Mouse (Mus musculus) stomach, embryonic 16.5 days (tissue): ENCODE results near the gene Cerkl. TPM values are rescaled to one million over a fixed set of nuclear protein-coding genes. Genes with fewer than 3 reads are reported as not detected.

Experiments used
- ATAC-seq: fragments of 200-750 bp; cut with Nextera tagmentation; 2 replicates; pipeline ENCODE4 v1.8.0; 2017; ENCODE audit warnings: moderate number of reproducible peaks, moderate TSS enrichment; ENCODE audit not compliant: insufficient read depth, low FRiP score
- H3K27ac ChIP-seq: fragments of 300-500 bp; sonication (generic); 2 replicates; pipeline ENCODE4 v1.5.1; 2014; ENCODE audit warnings: low read length
- H3K27me3 ChIP-seq: fragments of 300-500 bp; sonication (generic); 2 replicates; pipeline ENCODE4 v1.6.1; 2014; ENCODE audit warnings: low read length, control low read depth, mixed read lengths; ENCODE audit not compliant: control insufficient read depth, insufficient read depth
- H3K36me3 ChIP-seq: fragments of 300-500 bp; sonication (generic); 2 replicates; pipeline ENCODE4 v1.6.1; 2014; ENCODE audit warnings: low read length; ENCODE audit not compliant: control insufficient read depth, insufficient read depth
- H3K4me1 ChIP-seq: fragments of 300-500 bp; sonication (generic); 2 replicates; pipeline ENCODE4 v1.6.1; 2014; ENCODE audit warnings: low read length, control low read depth, mixed read lengths; ENCODE audit not compliant: control insufficient read depth, insufficient read depth
- H3K4me2 ChIP-seq: fragments of 300-500 bp; sonication (generic); 2 replicates; pipeline ENCODE4 v1.6.1; 2014; ENCODE audit warnings: low read depth, low read length, mixed read lengths
- H3K4me3 ChIP-seq: fragments of 300-500 bp; sonication (generic); replicated peaks from 2 replicates; pipeline ENCODE4 v1.5.1; 2014; ENCODE audit warnings: mild to moderate bottlenecking, low read length
- H3K9ac ChIP-seq: fragments of 300-500 bp; sonication (generic); 2 replicates; pipeline ENCODE4 v1.6.1; 2014; ENCODE audit warnings: low read length
- H3K9me3 ChIP-seq: fragments of 300-500 bp; sonication (generic); replicated peaks from 2 replicates; pipeline ENCODE4 v1.6.1; 2016; ENCODE audit warnings: low read length, control low read depth; ENCODE audit not compliant: control insufficient read depth
- WGBS: fragments of 180-500 bp; shearing (Covaris S2); extraction: QIAGEN DNeasy Blood & Tissue Kit; methylation state at CpG from one replicate; pipeline ENCODE4 v1.1.7; 2014; 5-methylcytosine and 5-hydroxymethylcytosine counted together
- polyA plus RNA-seq: library from polyadenylated mRNA; unstranded; fragments of >200 nt; fragmentation: Nextera tagmentation; extraction: Ambion mirVana; gene quantifications from 2 replicates; pipeline ENCODE4 v1.2.1, GENCODE M21; 2015

Gene Cerkl
- polyA plus RNA-seq, 1 experiment from 2014 or later: 1.7 TPM

DNA sequence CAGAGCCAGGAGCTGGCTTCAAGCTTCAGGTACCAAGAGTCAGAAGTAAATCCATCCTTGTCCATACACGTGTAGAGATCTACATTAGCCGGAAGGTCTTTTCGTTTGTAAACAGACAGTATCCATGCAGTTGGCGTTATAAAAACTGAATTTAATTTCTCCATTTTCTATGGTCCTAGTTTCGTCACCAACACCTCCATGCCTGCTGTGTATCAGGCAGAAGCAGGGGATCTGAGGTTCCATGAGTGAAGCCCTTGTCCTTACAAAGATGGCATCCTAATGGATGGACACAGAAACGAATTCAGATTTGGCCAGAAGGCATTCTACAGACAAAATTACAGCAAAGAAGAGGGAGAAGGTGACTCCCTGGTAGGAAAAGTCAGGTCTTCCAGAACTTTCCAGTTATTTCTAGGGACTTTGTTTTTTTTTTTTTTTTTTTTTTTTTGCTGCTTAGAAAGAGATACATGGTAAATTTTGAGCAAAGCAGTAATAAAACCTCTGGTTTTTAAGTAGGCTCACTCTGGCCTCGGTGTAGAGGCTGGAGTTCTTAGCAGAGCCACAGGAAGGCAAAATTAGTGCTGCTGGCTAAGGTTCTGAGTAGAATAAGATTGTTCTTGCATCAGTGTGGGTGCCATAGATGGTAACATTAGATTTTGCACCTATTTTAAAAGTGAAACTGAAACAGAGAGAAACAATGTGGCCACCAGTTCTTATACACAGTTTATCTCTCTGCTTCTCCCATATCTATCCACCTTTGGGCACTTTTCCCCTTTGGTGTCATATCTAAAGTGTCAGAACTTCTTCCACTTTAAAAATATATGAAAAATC lies 85.0 kb downstream of the Cerkl start:
- Histone ChIP-seq H3K27me3 (no peaks in the 10 kb centered on the region), H3K4me2 (no peak overlapping the region), H3K27ac (no peak overlapping the region), H3K9ac (no peak overlapping the region), H3K4me3 (no peak overlapping the region), H3K36me3 (no peaks in the 10 kb centered on the region), H3K9me3 (no peaks in the 10 kb centered on the region), H3K4me1 (no peaks in the 10 kb centered on the region)
- 85% methylated on average over 7 of the region's 7 CpGs for WGBS
- ATAC-seq: no peak

DNA sequence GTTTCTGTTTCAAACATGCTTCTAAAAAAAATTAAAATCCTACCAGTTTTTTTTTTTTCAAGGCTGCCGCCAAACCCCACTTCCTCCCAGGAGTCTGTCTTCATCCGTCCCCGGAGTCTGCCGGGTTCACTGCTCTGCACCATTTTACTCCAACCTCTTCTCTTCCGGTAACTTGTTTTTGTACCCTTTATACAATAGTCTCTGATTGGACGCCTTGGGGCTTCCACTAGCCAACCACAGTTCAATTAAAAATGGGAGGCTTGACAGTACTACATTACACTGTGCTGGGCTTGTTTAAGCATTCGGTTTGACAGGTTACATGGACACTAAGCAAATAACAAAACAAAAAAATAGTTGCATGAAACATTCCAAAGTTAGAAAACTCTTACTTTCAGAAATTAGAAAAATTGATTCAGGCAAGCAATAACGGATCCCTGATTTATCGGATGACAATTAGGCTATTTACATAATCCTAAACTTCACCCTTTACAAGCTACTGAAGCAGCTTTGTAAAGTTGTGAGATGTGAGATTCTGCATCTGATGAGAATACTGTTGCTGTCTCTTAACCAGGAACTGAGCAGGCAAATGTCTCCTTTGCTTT lies 85.8 kb downstream of the Cerkl start:
- ATAC-seq: no peak
- no peak overlapping the region for H3K4me2 ChIP-seq
- H3K9ac ChIP-seq: no peak overlapping the region
- WGBS: 78% methylated on average over 9 of the region's 9 CpGs
- H3K4me3 ChIP-seq: no peak overlapping the region
- no peaks in the 10 kb centered on the region for H3K4me1 ChIP-seq
- H3K36me3 ChIP-seq: no peaks in the 10 kb centered on the region
- H3K27ac ChIP-seq: no peak overlapping the region
- H3K27me3 ChIP-seq: no peaks in the 10 kb centered on the region
- no peaks in the 10 kb centered on the region for H3K9me3 ChIP-seq

DNA sequence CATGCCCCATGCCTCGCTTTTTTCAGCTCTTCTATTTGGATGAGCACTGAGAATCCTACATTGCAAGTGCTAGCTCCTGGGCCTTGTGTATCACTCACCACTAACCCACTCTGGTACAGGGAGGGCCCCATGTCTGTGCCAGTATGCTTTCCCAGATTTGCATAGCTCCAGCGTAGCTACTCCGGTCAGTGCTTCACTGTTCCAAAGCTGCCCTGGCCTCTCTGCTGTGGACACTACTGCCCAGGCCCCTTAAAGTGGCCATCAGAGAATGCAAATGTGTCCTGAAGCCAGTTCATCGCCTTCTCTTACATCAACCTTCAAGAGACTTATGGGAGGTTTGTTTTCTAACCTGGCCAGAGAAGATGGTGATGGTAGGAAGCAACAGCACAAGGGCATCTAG lies 86.7 kb downstream of the Cerkl start:
- no peak overlapping the region for H3K4me2 ChIP-seq
- H3K4me1 ChIP-seq: no peaks in the 10 kb centered on the region
- no peaks in the 10 kb centered on the region for H3K36me3 ChIP-seq
- 84% methylated on average over 4 of the region's 4 CpGs for WGBS
- H3K27me3 ChIP-seq: no peaks in the 10 kb centered on the region
- H3K27ac ChIP-seq: no peak overlapping the region
- no peak for ATAC-seq
- no peak overlapping the region for H3K9ac ChIP-seq
- H3K9me3 ChIP-seq: no peaks in the 10 kb centered on the region
- H3K4me3 ChIP-seq: no peak overlapping the region

DNA sequence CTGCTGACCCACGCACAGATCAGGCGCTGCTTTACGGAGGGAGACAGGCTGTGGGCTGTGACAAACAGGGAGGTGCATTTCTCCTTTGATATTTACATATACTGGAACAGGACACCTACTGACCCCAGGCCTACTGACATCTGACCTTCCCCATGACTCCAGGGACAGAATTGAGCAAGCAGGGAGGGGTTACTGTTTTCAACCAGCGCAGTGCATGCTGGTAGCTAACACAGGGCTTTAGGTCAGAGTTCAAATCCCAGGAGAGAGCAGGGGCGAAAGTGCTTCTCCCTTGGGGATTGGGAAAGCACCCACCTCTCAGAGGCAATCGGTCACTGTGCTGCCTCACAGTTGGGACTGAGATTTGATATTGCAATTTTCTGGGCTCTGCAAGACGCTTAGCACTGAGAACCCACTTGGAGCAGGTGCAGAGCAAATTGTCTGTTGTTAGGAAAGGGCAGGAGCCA lies 87.5 kb downstream of the Cerkl start:
- Histone ChIP-seq H3K27me3 (no peaks in the 10 kb centered on the region), H3K9me3 (no peaks in the 10 kb centered on the region), H3K9ac (no peak overlapping the region), H3K4me1 (no peaks in the 10 kb centered on the region), H3K4me3 (no peak overlapping the region), H3K4me2 (no peak overlapping the region), H3K27ac (no peak overlapping the region), H3K36me3 (no peaks in the 10 kb centered on the region)
- ATAC-seq: no peak
- 71% methylated on average over 7 of the region's 7 CpGs for WGBS

DNA sequence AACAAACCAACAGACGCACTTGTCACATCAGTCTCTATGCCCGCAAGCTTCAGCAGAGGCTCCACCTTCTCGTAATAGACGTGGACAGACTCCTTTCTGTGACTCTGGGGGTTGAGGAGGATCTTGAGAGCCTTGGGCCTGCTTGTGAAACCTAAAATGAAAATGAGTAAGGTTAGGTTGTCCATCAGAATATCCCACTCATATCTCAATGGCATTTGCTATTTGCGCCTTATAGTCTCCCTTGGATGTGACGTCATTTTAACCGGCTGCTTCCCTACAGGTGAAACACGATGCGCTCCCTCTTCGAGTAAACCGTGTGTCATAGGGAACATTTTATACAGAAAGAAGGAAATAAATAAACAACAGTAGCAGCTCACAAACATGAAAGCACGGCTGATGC lies 87.9 kb downstream of the Cerkl start:
- no peak overlapping the region for H3K9ac ChIP-seq
- H3K4me2 ChIP-seq: no peak overlapping the region
- no peak for ATAC-seq
- no peaks in the 10 kb centered on the region for H3K27me3 ChIP-seq
- H3K36me3 ChIP-seq: no peaks in the 10 kb centered on the region
- H3K4me3 ChIP-seq: no peak overlapping the region
- no peaks in the 10 kb centered on the region for H3K9me3 ChIP-seq
- WGBS: 83% methylated on average over 12 of the region's 12 CpGs
- no peak overlapping the region for H3K27ac ChIP-seq
- H3K4me1 ChIP-seq: no peaks in the 10 kb centered on the region

DNA sequence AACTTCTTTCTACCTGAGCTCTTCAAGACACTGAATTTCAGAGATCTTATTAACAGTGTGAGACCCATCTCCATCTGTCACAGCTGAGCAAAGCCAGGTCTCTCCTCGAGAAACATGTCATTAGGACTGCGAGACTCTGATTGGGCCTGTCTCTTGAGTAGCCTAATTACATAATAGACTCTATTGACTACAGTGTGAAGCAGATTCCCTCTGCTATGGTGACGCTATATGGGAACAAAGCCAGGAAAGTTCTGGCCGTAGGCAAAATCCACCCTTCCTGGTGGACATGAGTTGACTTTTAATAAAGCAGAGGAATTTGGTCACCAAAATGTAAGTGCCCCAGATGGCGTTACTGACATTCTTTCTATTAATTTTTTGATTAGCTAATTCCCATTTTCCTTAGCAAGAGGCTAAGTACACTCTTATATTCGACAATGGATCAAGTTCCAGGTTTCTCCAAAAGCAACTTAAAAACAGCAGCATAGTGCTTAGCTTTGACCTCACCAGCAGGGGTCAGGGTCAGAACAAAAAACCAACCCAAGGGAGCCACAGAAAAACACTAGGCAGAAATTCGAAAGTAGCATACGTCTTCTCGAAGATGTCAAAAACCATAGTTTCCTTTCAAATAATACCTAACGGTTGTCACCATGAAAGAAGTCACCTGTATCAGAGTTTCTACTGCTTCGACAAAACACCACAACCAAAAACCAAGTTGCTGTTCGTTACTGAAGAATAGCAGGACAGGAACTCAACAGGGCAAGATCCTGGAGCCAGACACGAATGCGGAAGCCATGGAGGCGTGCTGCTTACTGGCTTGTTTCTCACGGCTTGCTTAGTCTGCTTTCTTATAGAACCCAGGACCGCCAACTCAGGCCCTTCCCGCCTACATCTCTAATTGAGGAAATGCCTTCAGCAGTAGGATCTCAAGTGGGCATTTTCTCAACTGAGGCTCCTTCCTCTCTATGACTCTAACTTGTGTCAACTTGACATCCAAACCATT lies 88.8 kb downstream of the Cerkl start:
- no peaks in the 10 kb centered on the region for H3K27me3 ChIP-seq
- no peaks in the 10 kb centered on the region for H3K9me3 ChIP-seq
- H3K9ac ChIP-seq: no peak overlapping the region
- no peak overlapping the region for H3K27ac ChIP-seq
- 73% methylated on average over 18 of the region's 18 CpGs for WGBS
- no peak overlapping the region for H3K4me3 ChIP-seq
- no peak overlapping the region for H3K4me2 ChIP-seq
- ATAC-seq: no peak
- H3K4me1 ChIP-seq: no peaks in the 10 kb centered on the region
- H3K36me3 ChIP-seq: no peaks in the 10 kb centered on the region

DNA sequence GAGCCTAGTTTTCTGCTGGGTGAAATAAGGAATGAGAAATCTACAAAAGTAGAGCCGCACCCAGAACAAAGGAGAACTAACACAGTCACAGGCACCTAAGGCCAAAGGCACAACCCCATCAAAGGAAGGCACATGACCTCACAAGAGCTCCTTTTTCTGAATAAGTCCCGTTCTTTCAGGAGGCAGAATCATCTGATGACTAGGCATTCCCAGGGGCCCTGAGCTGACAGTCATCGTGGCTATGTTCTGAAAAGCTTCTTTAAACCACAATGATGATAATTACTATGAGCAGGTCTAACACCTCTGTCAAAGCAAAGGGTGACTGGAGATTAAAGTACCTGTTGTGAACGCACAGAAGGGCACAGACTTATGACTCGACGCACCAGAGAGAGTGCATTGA lies 92.7 kb downstream of the Cerkl start:
- WGBS: 76% methylated on average over 6 of the region's 6 CpGs
- Histone ChIP-seq H3K9me3 (no peaks in the 10 kb centered on the region), H3K4me1 (no peaks in the 10 kb centered on the region), H3K4me3 (no peak overlapping the region), H3K9ac (no peak overlapping the region), H3K27ac (no peak overlapping the region), H3K27me3 (no peaks in the 10 kb centered on the region), H3K4me2 (no peak overlapping the region), H3K36me3 (no peaks in the 10 kb centered on the region)
- ATAC-seq: no peak

DNA sequence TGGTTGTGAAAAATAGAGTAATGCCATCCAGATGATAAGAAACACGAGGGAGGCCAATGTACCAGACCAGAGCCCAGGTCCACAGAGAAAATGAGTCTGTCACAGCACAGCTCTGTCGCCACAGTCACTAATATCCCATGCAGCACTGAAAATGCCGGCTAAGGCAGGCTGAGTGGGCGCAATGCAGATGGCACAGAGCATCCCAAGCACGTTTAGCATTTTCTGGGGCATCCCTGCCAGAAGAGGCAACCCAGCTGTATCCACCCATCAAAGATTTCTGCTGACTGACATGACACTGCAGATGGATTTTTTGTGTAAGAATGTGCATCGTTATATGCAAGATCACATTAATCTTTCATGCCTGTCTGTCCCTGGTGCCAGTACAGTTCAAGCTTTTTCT lies 94.6 kb downstream of the Cerkl start:
- 64% methylated on average over 6 of the region's 6 CpGs for WGBS
- H3K4me2 ChIP-seq: no peak overlapping the region
- H3K4me3 ChIP-seq: no peak overlapping the region
- H3K9ac ChIP-seq: no peak overlapping the region
- no peak overlapping the region for H3K27ac ChIP-seq
- no peak for ATAC-seq
- H3K9me3 ChIP-seq: no peaks in the 10 kb centered on the region
- H3K4me1 ChIP-seq: no peaks in the 10 kb centered on the region
- no peaks in the 10 kb centered on the region for H3K27me3 ChIP-seq
- H3K36me3 ChIP-seq: no peaks in the 10 kb centered on the region

DNA sequence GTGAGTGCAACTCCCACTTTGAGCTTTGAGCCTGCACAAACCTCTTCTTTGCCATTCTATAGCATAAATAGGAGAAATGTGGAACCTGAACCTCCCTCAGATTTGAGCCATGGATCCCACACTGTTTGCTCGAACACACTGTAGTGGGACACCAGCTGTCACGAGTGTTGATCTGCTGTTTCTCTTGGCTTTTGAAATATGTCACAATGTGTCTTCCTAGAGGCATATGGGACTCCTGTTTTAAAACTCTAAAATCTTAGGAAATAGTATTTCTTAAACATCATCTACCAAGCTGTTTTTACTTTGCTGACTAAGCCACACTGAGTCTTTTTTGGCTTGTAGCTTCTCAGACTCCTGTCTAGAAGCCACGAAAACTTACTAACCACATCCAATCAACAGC lies 98.8 kb downstream of the Cerkl start:
- Histone ChIP-seq H3K9me3 (no peaks in the 10 kb centered on the region), H3K27me3 (no peaks in the 10 kb centered on the region), H3K27ac (no peak overlapping the region), H3K36me3 (no peaks in the 10 kb centered on the region), H3K4me1 (no peaks in the 10 kb centered on the region), H3K4me2 (no peak overlapping the region), H3K9ac (no peak overlapping the region), H3K4me3 (no peak overlapping the region)
- ATAC-seq: no peak
- WGBS: 81% methylated on average over 3 of the region's 3 CpGs
